Mouse (Mus musculus): ENCODE measurements around the gene Ssc5d.
A peak's percentile ranks its signal among the peaks of the same experiment; 100 is the strongest.

Ssc5d gene

GRCm38 (mm10) chr7:4950561-4951342, 25.2 kb downstream of the Ssc5d start:
- no peak for DNase-seq

- no peak for DNase-seq
Measured at GRCm38 (mm10) chr7:4953815-4954445, 28.3 kb downstream of the Ssc5d start.

GRCm38 (mm10) chr7:4957361-4957760, 31.8 kb downstream of the Ssc5d start:
- no peak for DNase-seq

- no peak for DNase-seq
Measured at GRCm38 (mm10) chr7:4963527-4963926, 37.9 kb downstream of the Ssc5d start.

- DNase-seq: peak; percentile 36
Measured at GRCm38 (mm10) chr7:4964272-4964671, 38.7 kb downstream of the Ssc5d start, which contains the start of gene Sbk2. Gene Sbk2, minus strand, starts transcription at chr7:4964406.

GRCm38 (mm10) chr7:4964988-4965387, 39.4 kb downstream of the Ssc5d start:
- DNase-seq: no peak

GRCm38 (mm10) chr7:4971068-4971467, 45.5 kb downstream of the Ssc5d start, which contains the start of gene Sbk3:
Gene Sbk3, minus strand, starts transcription at chr7:4971168.
- no peak for DNase-seq

- DNase-seq: no peak
Measured at GRCm38 (mm10) chr7:4971710-4972109, 46.1 kb downstream of the Ssc5d start.

GRCm38 (mm10) chr7:4972321-4973047, 46.9 kb downstream of the Ssc5d start:
- no peak for DNase-seq

- no peak for DNase-seq
Measured at GRCm38 (mm10) chr7:4975455-4975854, 49.9 kb downstream of the Ssc5d start.

GRCm38 (mm10) chr7:4976832-4977231, 51.2 kb downstream of the Ssc5d start:
- DNase-seq: no peak

GRCm38 (mm10) chr7:4988250-4988649, 62.7 kb downstream of the Ssc5d start:
- DNase-seq: no peak

GRCm38 (mm10) chr7:4993347-4993998, 67.9 kb downstream of the Ssc5d start:
- DNase-seq: no peak

GRCm38 (mm10) chr7:4993999-4994788, 68.6 kb downstream of the Ssc5d start:
- no peak for DNase-seq
